Mouse (Mus musculus): ENCODE measurements around the gene Hnrnpa1.

- TF ChIP-seq CTCF (IDR thresholded peaks at IDR 0.05; ENCODE audit: borderline replicate concordance, extremely low read depth, insufficient read depth, insufficient read length) (no peak), POLR2A (IDR thresholded peaks at IDR 0.05; ENCODE audit: borderline replicate concordance, extremely low read depth, insufficient read depth, insufficient read length, poor library complexity, severe bottlenecking) (no peak)
Observed at GRCm38 (mm10) chr15:103197785-103198184, 42.4 kb upstream of the Hnrnpa1 start.
